Mouse (Mus musculus): ENCODE measurements around the gene Hist1h4a. TPM values are rescaled to one million over a fixed set of nuclear protein-coding genes. Genes with fewer than 3 reads are reported as not detected.
"Not testable (repeated sequence)": the region's sequence is repeated elsewhere in the genome, so short reads cannot be mapped to it uniquely, and the experiment has no call there.

The Hist1h4a gene
- polyA plus RNA-seq, 1 experiment from 2014 or later: 0.65 TPM

GRCm38 (mm10) chr13:23730479-23730878 lies 30.6 kb downstream of the Hist1h4a start:
- H3K27ac ChIP-seq (replicated peaks): peak overlapping the region; percentile 35; the same call in 1 of the 2 replicates
- no peak for DNase-seq (ENCODE audit: low spot score)
- 55% methylated on average over 8 of the region's 8 CpGs for WGBS

DNA sequence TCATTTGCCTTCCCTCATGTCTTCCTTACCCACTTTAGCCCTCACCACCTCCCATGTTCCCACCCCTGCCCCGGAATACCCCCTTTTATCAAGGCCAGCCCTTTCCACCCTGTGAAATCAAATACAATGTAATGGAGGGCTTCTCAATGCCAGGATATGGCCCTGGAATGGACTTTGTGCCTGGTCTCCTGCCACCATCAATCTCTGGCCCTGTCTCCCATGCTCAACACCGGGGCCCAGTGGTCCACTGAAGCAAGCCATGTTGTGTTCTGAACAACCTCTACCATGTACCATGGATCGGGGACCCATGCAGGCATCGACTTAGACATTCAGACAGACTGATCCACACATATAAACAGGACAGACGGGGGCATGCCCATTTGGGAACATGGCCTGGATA lies 31.3 kb downstream of the Hist1h4a start:
- no peak for DNase-seq (ENCODE audit: low spot score)
- no peaks in the 10 kb centered on the region for H3K27me3 ChIP-seq (replicated peaks; ENCODE audit: low read depth, poor library complexity, severe bottlenecking)
- 0 out of 2 replicates have a peak overlapping the region, but pooled peaks have one; percentile 30 for H3K27ac ChIP-seq (replicated peaks)
- H3K4me3 ChIP-seq: no peak overlapping the region
- WGBS: 93% methylated on average over 5 of the region's 5 CpGs
- H3K36me3 ChIP-seq (replicated peaks): no peaks in the 10 kb centered on the region
- H3K4me1 ChIP-seq: peaks cover 8% of the 10 kb centered on the region
- no peaks in the 10 kb centered on the region for H3K9me3 ChIP-seq

More at GRCm38 (mm10) chr13:23730479-23730878, 30.6 kb downstream of the Hist1h4a start:
- H3K4me1 ChIP-seq: peaks cover 4% of the 10 kb centered on the region
- H3K27me3 ChIP-seq (replicated peaks; ENCODE audit: low read depth, poor library complexity, severe bottlenecking): no peaks in the 10 kb centered on the region
- no peak overlapping the region for H3K4me3 ChIP-seq
- H3K9me3 ChIP-seq: no peaks in the 10 kb centered on the region
- H3K36me3 ChIP-seq (replicated peaks): no peaks in the 10 kb centered on the region

GRCm38 (mm10) chr13:23729192-23729525 lies 31.9 kb downstream of the Hist1h4a start:
- Histone ChIP-seq H3K9me3 (no peaks in the 10 kb centered on the region), H3K27me3 (replicated peaks; ENCODE audit: low read depth, poor library complexity, severe bottlenecking) (no peaks in the 10 kb centered on the region), H3K4me3 (no peak overlapping the region), H3K36me3 (replicated peaks) (no peaks in the 10 kb centered on the region), H3K4me1 (peaks cover 8% of the 10 kb centered on the region), H3K27ac (replicated peaks) (0 out of 2 replicates have a peak overlapping the region, but pooled peaks have one; percentile 30)
- DNase-seq (ENCODE audit: low spot score): no peak
- 91% methylated on average over 9 of the region's 9 CpGs for WGBS

DNA sequence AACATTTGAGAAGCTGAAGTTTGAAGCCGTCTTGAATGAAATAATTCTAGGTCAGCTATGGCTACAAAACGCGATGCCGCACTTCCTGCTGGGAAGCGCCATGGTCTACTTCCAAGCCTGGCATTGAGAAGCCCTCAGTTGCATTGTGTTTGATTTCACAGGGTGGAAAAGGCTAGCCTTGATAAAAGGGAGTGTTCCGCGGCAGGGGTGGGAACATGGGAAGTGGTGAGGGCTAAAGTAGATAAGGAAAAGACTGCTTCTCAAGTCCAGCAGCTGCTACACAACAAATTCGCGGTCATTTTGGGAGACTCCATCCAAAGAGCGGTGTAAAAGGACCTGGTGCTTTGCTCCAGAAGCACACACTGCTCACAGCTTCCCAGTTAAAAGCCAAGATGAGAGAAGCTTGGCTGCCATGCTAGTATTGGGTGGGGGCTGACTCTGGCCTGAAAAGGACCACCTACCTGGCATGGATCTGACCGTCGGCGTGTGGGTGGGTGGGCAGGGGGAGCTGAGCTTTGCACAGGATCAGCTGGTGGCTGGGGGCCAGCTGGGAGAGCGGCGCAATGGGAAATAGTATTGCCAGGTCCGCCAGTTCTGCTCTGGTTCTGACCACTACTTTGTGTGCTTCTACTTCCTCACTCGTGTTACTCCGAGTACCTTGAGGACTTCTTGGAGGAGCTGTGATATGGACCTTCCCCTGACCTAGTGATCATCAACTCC lies 32.4 kb downstream of the Hist1h4a start:
- Histone ChIP-seq H3K4me1 (peaks cover 8% of the 10 kb centered on the region), H3K36me3 (replicated peaks) (no peaks in the 10 kb centered on the region), H3K27me3 (replicated peaks; ENCODE audit: low read depth, poor library complexity, severe bottlenecking) (no peaks in the 10 kb centered on the region), H3K27ac (replicated peaks) (0 out of 2 replicates have a peak overlapping the region, but pooled peaks have one; percentile 30), H3K9me3 (no peaks in the 10 kb centered on the region), H3K4me3 (no peak overlapping the region)
- DNase-seq (ENCODE audit: low spot score): no peak
- 92% methylated on average over 18 of the region's 18 CpGs for whole genome bisulfite sequencing

GRCm38 (mm10) chr13:23725213-23725612 lies 35.8 kb downstream of the Hist1h4a start:
- H3K4me3 ChIP-seq: no peak overlapping the region
- H3K27me3 ChIP-seq (replicated peaks; ENCODE audit: low read depth, poor library complexity, severe bottlenecking): no peaks in the 10 kb centered on the region
- no peaks in the 10 kb centered on the region for H3K36me3 ChIP-seq (replicated peaks)
- H3K9me3 ChIP-seq: no peaks in the 10 kb centered on the region
- peaks cover 4% of the 10 kb centered on the region; the same call in 1 of the 2 replicates for H3K4me1 ChIP-seq
- DNase-seq (ENCODE audit: low spot score): peak; percentile 3
- WGBS: 38% methylated on average over 1 of the region's 1 CpGs
- no peak overlapping the region for H3K27ac ChIP-seq (replicated peaks)

- peak; percentile 4 for DNase-seq (ENCODE audit: low spot score)
- H3K27me3 ChIP-seq (replicated peaks; ENCODE audit: low read depth, poor library complexity, severe bottlenecking): no peaks in the 10 kb centered on the region
- H3K36me3 ChIP-seq (replicated peaks): no peaks in the 10 kb centered on the region
- H3K4me1 ChIP-seq: peaks cover 4% of the 10 kb centered on the region; the same call in 1 of the 2 replicates
- 85% methylated on average over 4 of the region's 4 CpGs for WGBS
- H3K27ac ChIP-seq (replicated peaks): no peak overlapping the region
- no peaks in the 10 kb centered on the region for H3K9me3 ChIP-seq
- H3K4me3 ChIP-seq: no peak overlapping the region
Measured at GRCm38 (mm10) chr13:23724239-23724638, 36.8 kb downstream of the Hist1h4a start.

DNA sequence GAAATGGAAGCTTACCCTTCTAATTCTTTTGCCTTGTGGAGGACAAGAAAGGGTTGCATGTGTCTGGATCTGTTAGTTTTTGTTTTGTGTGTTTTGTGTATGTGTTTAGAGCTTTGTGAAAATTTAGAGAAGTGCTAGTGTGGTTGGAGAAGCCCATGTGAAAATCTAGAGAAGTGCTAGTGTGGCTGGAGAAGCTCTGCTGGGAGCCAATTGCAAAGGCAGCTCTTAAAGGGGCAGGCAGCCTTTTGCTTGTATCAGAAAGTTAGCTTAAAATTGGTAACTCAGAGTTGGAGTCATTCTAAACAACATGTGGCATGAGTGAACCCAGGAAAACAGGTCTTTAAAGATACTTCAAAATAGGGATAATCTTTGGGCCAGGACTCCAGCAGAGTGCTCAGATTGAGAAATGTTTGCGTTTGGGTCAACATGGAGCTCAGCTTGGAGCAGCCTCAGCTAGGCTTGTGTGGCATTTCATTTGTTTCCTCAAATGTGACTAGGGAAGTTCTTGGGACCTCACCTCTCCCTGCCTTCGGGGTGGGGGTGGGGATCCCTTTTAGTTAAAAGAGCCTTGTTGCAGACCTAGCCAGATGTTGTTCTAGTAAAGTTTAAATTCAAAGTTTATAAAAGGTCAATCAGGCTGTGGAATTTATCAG lies 43.3 kb downstream of the Hist1h4a start:
- not testable (repeated sequence) for H3K27me3 ChIP-seq (replicated peaks; ENCODE audit: low read depth, poor library complexity, severe bottlenecking); H3K27ac ChIP-seq (replicated peaks); H3K9me3 ChIP-seq; DNase-seq (ENCODE audit: low spot score); H3K4me3 ChIP-seq; H3K36me3 ChIP-seq (replicated peaks)
- H3K4me1 ChIP-seq: peaks cover 16% of the 10 kb centered on the region
- 18% methylated on average over 2 of the region's 2 CpGs for WGBS

- Histone ChIP-seq H3K4me1 (peaks cover 16% of the 10 kb centered on the region), H3K36me3 (replicated peaks) (no peaks in the 10 kb centered on the region), H3K27me3 (replicated peaks; ENCODE audit: low read depth, poor library complexity, severe bottlenecking) (no peaks in the 10 kb centered on the region), H3K4me3 (no peak overlapping the region), H3K27ac (replicated peaks) (no peak overlapping the region), H3K9me3 (no peaks in the 10 kb centered on the region)
- WGBS: 54% methylated on average over 11 of the region's 11 CpGs
- no peak for DNase-seq (ENCODE audit: low spot score)
Measured at GRCm38 (mm10) chr13:23717176-23717575, 43.9 kb downstream of the Hist1h4a start.

DNA sequence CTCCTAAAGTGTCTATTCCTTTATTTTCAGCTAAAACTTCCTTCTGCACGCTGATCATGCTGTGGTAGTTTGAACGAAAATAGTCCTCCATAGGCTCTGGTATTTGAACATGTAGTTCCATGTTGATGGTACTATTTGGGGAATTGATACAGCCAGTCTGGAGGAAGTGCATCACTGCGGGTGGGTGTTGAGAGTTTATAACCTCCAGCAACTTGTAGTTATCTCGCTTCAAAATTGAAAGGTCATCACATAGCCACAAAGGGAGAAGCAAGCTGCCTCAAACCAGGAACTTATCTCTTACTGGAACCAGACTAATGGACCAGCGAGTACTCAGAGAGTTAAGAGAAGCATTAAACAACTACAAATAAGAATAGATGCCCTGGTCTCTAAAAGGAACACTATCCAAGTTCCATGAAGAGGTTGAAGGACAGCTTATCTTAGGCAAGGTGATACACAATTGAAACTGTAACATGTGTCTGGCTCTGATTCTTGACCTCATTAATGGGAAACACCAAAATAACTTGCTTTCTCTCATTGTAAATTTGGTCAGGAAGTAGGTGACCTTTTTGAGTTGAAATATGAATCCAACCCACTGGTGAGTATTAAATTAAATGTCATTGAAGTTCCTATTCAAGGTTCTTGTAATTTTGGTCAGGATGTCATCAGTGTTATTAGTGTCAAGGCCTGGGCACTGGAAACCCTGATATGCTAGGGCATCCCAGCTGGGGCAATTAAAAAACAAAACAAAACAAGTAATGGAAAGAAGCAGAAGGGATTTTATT lies 44.6 kb downstream of the Hist1h4a start:
- peaks cover 16% of the 10 kb centered on the region for H3K4me1 ChIP-seq
- WGBS: 88% methylated on average over 5 of the region's 5 CpGs
- H3K4me3 ChIP-seq: no peak overlapping the region
- no peaks in the 10 kb centered on the region for H3K9me3 ChIP-seq
- no peaks in the 10 kb centered on the region for H3K36me3 ChIP-seq (replicated peaks)
- no peaks in the 10 kb centered on the region; the same call in 1 of the 2 replicates for H3K27me3 ChIP-seq (replicated peaks; ENCODE audit: low read depth, poor library complexity, severe bottlenecking)
- DNase-seq (ENCODE audit: low spot score): no peak
- H3K27ac ChIP-seq (replicated peaks): no peak overlapping the region

Small RNA genes within 50 kb of the gene (microRNA-seq; reads per million reads assigned to microRNA genes)
- gene Gm44314 (not detected), gene Gm44484 (not detected)

Other genes starting within 250 kb of the Hist1h4a start
- gene Hist1h4h, start 230.2 kb downstream of the Hist1h4a start, polyA plus RNA-seq (2016; fragmentation: Nextera tagmentation; extraction: Ambion mirVana): 2.7 and 3.0 TPM in 2 replicates
- 4.8 and 5.5 TPM in 2 replicates for gene Hist1h2af, start 227.3 kb downstream of the Hist1h4a start, polyA plus RNA-seq (2016; fragmentation: Nextera tagmentation; extraction: Ambion mirVana)
- 6.5 and 7.7 TPM in 2 replicates for gene Hist1h3g, start 225.8 kb downstream of the Hist1h4a start, polyA plus RNA-seq (2016; fragmentation: Nextera tagmentation; extraction: Ambion mirVana)
- gene Hist1h2bh, start 217.8 kb downstream of the Hist1h4a start, polyA plus RNA-seq (2016; fragmentation: Nextera tagmentation; extraction: Ambion mirVana): 1.1 TPM in 2 replicates
- 0.97 and 1.2 TPM in 2 replicates for gene Hist1h3f, start 217.2 kb downstream of the Hist1h4a start, polyA plus RNA-seq (2016; fragmentation: Nextera tagmentation; extraction: Ambion mirVana)
- gene Hist1h4f, start 209.6 kb downstream of the Hist1h4a start, polyA plus RNA-seq (2016; fragmentation: Nextera tagmentation; extraction: Ambion mirVana): 1.00 and 1.2 TPM in 2 replicates
- gene Hist1h1d, start 208.0 kb downstream of the Hist1h4a start, polyA plus RNA-seq (2016; fragmentation: Nextera tagmentation; extraction: Ambion mirVana): 0.58 and 0.60 TPM in 2 replicates
- 5.8 and 6.8 TPM in 2 replicates for gene Hist1h3e, start 198.9 kb downstream of the Hist1h4a start, polyA plus RNA-seq (2016; fragmentation: Nextera tagmentation; extraction: Ambion mirVana)
- 96.8 and 97.7 TPM in 2 replicates for gene Hist1h2ae, start 190.0 kb downstream of the Hist1h4a start, polyA plus RNA-seq (2016; fragmentation: Nextera tagmentation; extraction: Ambion mirVana)
- 7.0 and 9.8 TPM in 2 replicates for gene Hist1h2bg, start 189.8 kb downstream of the Hist1h4a start, polyA plus RNA-seq (2016; fragmentation: Nextera tagmentation; extraction: Ambion mirVana)
- 4.0 and 4.8 TPM in 2 replicates for gene Hist1h2bf, start 187.0 kb downstream of the Hist1h4a start, polyA plus RNA-seq (2016; fragmentation: Nextera tagmentation; extraction: Ambion mirVana)
- gene Hist1h2ad, start 186.8 kb downstream of the Hist1h4a start, polyA plus RNA-seq (2016; fragmentation: Nextera tagmentation; extraction: Ambion mirVana): 0.97 and 3.8 TPM in 2 replicates
- gene Hist1h3d, start 185.5 kb downstream of the Hist1h4a start, polyA plus RNA-seq (2016; fragmentation: Nextera tagmentation; extraction: Ambion mirVana): 9.3 and 10.5 TPM in 2 replicates
- 97.2 and 97.7 TPM in 2 replicates for gene Hist1h4d, start 179.6 kb downstream of the Hist1h4a start, polyA plus RNA-seq (2016; fragmentation: Nextera tagmentation; extraction: Ambion mirVana)
- gene Hist1h2be, start 140.1 kb downstream of the Hist1h4a start, polyA plus RNA-seq (2016; fragmentation: Nextera tagmentation; extraction: Ambion mirVana): 3.1 and 4.0 TPM in 2 replicates
- gene Hist1h1e, start 138.7 kb downstream of the Hist1h4a start, polyA plus RNA-seq (2016; fragmentation: Nextera tagmentation; extraction: Ambion mirVana): 18.4 and 19.5 TPM in 2 replicates
- 0.91 and 1.3 TPM in 2 replicates for gene Hist1h2ac, start 77.3 kb downstream of the Hist1h4a start, polyA plus RNA-seq (2016; fragmentation: Nextera tagmentation; extraction: Ambion mirVana)
- gene Hist1h2bc, start 77.0 kb downstream of the Hist1h4a start, polyA plus RNA-seq (2016; fragmentation: Nextera tagmentation; extraction: Ambion mirVana): 19.0 and 20.3 TPM in 2 replicates
- gene Hist1h1t, start 65.4 kb downstream of the Hist1h4a start, polyA plus RNA-seq (2016; fragmentation: Nextera tagmentation; extraction: Ambion mirVana): 0.28 TPM in 1 of 2 replicates, not detected in the other
- 6.6 and 6.8 TPM in 2 replicates for gene Hist1h4c, start 62.8 kb downstream of the Hist1h4a start, polyA plus RNA-seq (2016; fragmentation: Nextera tagmentation; extraction: Ambion mirVana)
- gene Hfe, start 50.4 kb downstream of the Hist1h4a start, polyA plus RNA-seq (2016; fragmentation: Nextera tagmentation; extraction: Ambion mirVana): 1.5 and 2.0 TPM in 2 replicates
- gene Hist1h1c, start 22.4 kb downstream of the Hist1h4a start, polyA plus RNA-seq (2016; fragmentation: Nextera tagmentation; extraction: Ambion mirVana): 9.1 and 9.2 TPM in 2 replicates
- 8.6 and 10.0 TPM in 2 replicates for gene Hist1h3c, start 15.6 kb downstream of the Hist1h4a start, polyA plus RNA-seq (2016; fragmentation: Nextera tagmentation; extraction: Ambion mirVana)
- 1.9 and 2.9 TPM in 2 replicates for gene Hist1h2bb, start 14.5 kb downstream of the Hist1h4a start, polyA plus RNA-seq (2016; fragmentation: Nextera tagmentation; extraction: Ambion mirVana)
- 39.1 and 43.8 TPM in 2 replicates for gene Hist1h2ab, start 10.1 kb downstream of the Hist1h4a start, polyA plus RNA-seq (2016; fragmentation: Nextera tagmentation; extraction: Ambion mirVana)
- 9.5 and 10.3 TPM in 2 replicates for gene Hist1h3b, start 9.0 kb downstream of the Hist1h4a start, polyA plus RNA-seq (2016; fragmentation: Nextera tagmentation; extraction: Ambion mirVana)
- 2.8 and 7.1 TPM in 2 replicates for gene Hist1h4b, start 4.2 kb downstream of the Hist1h4a start, polyA plus RNA-seq (2016; fragmentation: Nextera tagmentation; extraction: Ambion mirVana)
- gene Hist1h3a, start 1.2 kb upstream of the Hist1h4a start, polyA plus RNA-seq (2016; fragmentation: Nextera tagmentation; extraction: Ambion mirVana): 4.7 and 5.0 TPM in 2 replicates
- 2.7 and 4.0 TPM in 2 replicates for gene Hist1h1a, start 2.4 kb upstream of the Hist1h4a start, polyA plus RNA-seq (2016; fragmentation: Nextera tagmentation; extraction: Ambion mirVana)
- 0.26 TPM in 1 of 2 replicates, not detected in the other for gene Trim38, start 8.7 kb upstream of the Hist1h4a start, polyA plus RNA-seq (2016; fragmentation: Nextera tagmentation; extraction: Ambion mirVana)
- gene Slc17a2, start 45.8 kb upstream of the Hist1h4a start, polyA plus RNA-seq (2016; fragmentation: Nextera tagmentation; extraction: Ambion mirVana): not detected in 2 replicates
- not detected in 2 replicates for gene Slc17a3, start 78.2 kb upstream of the Hist1h4a start, polyA plus RNA-seq (2016; fragmentation: Nextera tagmentation; extraction: Ambion mirVana)
- gene Slc17a1, start 106.5 kb upstream of the Hist1h4a start, polyA plus RNA-seq (2016; fragmentation: Nextera tagmentation; extraction: Ambion mirVana): not detected in 2 replicates
- not detected in 2 replicates for gene Slc17a4, start 153.8 kb upstream of the Hist1h4a start, polyA plus RNA-seq (2016; fragmentation: Nextera tagmentation; extraction: Ambion mirVana)
- not detected in 2 replicates for gene Hist1h2ba, start 172.9 kb upstream of the Hist1h4a start, polyA plus RNA-seq (2016; fragmentation: Nextera tagmentation; extraction: Ambion mirVana)
- not detected in 2 replicates for gene Hist1h2aa, start 173.2 kb upstream of the Hist1h4a start, polyA plus RNA-seq (2016; fragmentation: Nextera tagmentation; extraction: Ambion mirVana)
- 0.14 and 0.31 TPM in 2 replicates for gene Scgn, start 230.0 kb upstream of the Hist1h4a start, polyA plus RNA-seq (2016; fragmentation: Nextera tagmentation; extraction: Ambion mirVana)

All from embryonic facial prominence, embryonic 10.5 days (tissue).